ENCODE assay signal across 17 mouse cellular contexts in the genomic region with DNA sequence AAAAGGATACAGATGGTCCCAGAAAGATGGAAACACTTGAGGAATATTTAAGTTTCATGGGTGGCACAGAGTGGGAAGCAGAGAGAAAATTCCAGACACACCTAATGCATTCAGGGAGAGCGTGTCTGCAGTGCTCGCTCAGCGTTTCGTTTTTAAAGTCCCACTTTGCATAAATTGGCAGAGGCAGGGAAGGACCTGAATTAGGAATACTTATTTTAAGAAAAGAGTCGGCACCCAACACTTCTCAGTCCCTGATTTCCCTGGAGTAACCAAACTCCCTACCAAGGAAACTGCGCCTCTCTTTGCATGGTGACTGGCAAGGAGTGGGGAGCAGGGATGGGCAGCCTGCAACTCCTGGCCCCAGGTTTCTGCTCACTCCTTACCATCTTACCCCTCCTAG. TPM values are rescaled to one million over a fixed set of nuclear protein-coding genes. Genes with fewer than 3 reads are reported as not detected.
DNase-seq lines count a peak whose midpoint lies in the region; ATAC-seq lines count a peak whose summit lies in the region.
"Had no signal": no experiment of that assay in that cellular context is flagged by ENCODE, and none has a peak within 500 bp of the region (broad histone marks: within the 10 kb centered on the region; RNA-seq: fewer than 3 reads in every experiment).

No protein-coding gene starts in this region.

- DNase-seq in frontal cortex, postnatal 25 days (ENCODE audit: low spot score in 2 of 2), result no peak
- peak; percentile 8 to 60 for DNase-seq in left cerebral cortex, postnatal 25 days (ENCODE audit: low spot score in 2 of 2)
- no peak for DNase-seq in left cerebral cortex, adult 8-10 months (ENCODE audit: low spot score in 2 of 2)
- peak; percentile 14 for DNase-seq in right cerebral cortex, postnatal 25 days
- no peak for DNase-seq in right cerebral cortex, postnatal 14 days
- DNase-seq in adrenal gland, postnatal 25 days, result no peak
- DNase-seq: cerebellum, adult 11-12 months; cerebellum, adult 2 months had no signal

- intact Hi-C loops in left cerebral cortex, postnatal 25 days (cut with DNase I), result loop anchor here (2.0 kb wide), 1 partner anchor 78 kb away; the partner anchor contains the start of gene Fam196b

- ATAC-seq in frontal cortex, adult (ENCODE audit: low TSS enrichment), result peak; percentile 81
- ATAC-seq: activated CD4-positive, CD25-positive, alpha-beta regulatory T cell, adult 4 months; forebrain, embryonic 15.5 days; Patski had no signal

RNA-seq across cellular contexts. Expression of gene Foxi1, which starts 29.0 kb away (rescaled TPM):
- total RNA-seq in left cerebral cortex, postnatal 25 days (2021), result not detected
- under 1 TPM in 1 of 4 experiments, not detected in 3; 0.30 TPM for total RNA-seq in left cerebral cortex, adult 8-10 months (2022)
- total RNA-seq in adrenal gland, postnatal 25 days (2021), result not detected in 2 replicates
- total RNA-seq: adrenal gland, adult 18-20 months; adrenal gland, adult 8-10 months; adrenal gland, postnatal 14 days; CH12.LX; G1E had no signal

Comparison
In these comparisons a context has a peak if more than half of its experiments do, and no peak if none do; other contexts are left out.
1. DNase-seq: peak in left cerebral cortex, postnatal 25 days (2 of 2) and right cerebral cortex, postnatal 25 days (single experiment); none in frontal cortex, postnatal 25 days (0 of 2), left cerebral cortex, adult 8-10 months (0 of 2), right cerebral cortex, postnatal 14 days (single experiment) and adrenal gland, postnatal 25 days (single experiment).